Mouse (Mus musculus) G1E-ER4 (cell line): Measurements from ENCODE around the gene Ptprg. TPM values are rescaled to one million over a fixed set of nuclear protein-coding genes. Genes with fewer than 3 reads are reported as not detected.

ENCODE experiments used
- GATA1 ChIP-seq: IDR thresholded peaks from one replicate; pipeline ENCODE4 v1.8.0; 2012; ENCODE audit warnings: low read length, inconsistent platforms
- polyA plus RNA-seq: library from polyadenylated mRNA; stranded (reverse); fragments of >175 nt; gene quantifications from 2 replicates; pipeline ENCODE4 v1.2.3, GENCODE M21; 2012

The Ptprg gene
- polyA plus RNA-seq, 1 experiment: not detected

GRCm38 (mm10) chr14:12102389-12103325 is 549.3 kb downstream of the Ptprg start:
- TF ChIP-seq GATA1: no peak

GRCm38 (mm10) chr14:12104297-12105155 is 551.2 kb downstream of the Ptprg start:
- no peak for TF ChIP-seq GATA1

- no peak for TF ChIP-seq GATA1
Measured at GRCm38 (mm10) chr14:12105156-12105430, 551.8 kb downstream of the Ptprg start.

GRCm38 (mm10) chr14:12105593-12105992 is 552.3 kb downstream of the Ptprg start:
- no peak for TF ChIP-seq GATA1

DNA sequence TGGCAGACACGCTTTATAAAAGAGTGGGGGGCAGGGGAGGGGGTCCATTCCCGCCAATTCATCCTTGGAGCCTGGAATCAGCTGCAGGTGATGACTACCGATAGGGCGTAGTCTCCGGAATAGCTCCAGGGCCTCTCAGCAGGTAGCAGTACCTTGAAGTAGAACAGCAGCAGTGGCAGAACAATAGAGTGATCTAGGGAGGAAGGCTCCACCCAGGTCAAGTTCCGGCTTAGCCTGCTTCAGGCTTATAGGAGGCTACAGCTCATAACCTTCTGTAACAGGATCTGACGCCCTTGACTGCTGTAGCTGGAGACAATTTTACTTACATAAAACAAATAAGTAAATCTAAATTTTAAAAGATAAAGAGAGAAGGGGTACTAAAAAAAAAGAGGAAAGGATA is 554.1 kb downstream of the Ptprg start:
- no peak for TF ChIP-seq GATA1

DNA sequence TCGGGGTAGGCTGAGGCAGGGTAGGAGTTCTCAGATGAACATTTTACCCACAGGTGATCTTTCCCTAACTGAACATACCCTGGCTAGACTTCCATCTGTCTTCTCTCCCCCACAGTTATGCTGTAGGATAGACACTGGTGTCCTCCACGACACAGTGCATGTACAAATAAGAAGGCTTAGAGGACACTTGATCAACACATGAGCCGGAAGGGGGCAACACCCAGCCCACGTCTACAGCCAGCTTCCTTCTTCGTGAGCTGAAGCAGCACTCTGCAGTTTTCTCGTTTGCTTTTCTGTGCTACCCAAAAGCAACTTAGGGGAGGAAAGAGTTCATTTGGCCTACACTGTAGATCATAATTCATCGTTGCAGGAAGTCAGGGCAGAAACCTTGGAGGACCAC is 554.7 kb downstream of the Ptprg start:
- TF ChIP-seq GATA1: no peak

DNA sequence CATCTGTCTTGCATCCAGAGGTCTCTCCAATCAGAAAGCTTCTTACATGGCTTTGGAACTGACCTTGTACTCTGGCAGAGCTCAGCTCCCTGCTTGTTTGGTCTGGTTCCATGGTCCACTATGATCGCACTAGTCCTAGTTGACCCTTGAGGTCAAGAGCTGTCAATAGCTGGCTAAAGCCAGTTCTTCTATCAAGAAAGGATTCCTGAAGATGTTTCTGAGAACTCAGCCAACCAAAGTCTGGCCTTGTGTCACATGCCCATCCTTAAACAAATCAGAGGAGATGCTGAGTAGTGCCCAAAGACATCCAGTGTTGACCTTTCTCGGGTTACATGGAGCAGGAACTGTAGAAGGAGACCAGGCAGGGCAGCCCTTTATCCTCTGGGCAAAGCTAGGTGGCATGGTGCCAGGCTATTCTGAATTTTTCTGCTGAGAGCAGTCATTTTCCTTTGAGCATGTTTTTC is 559.2 kb downstream of the Ptprg start:
- no peak for TF ChIP-seq GATA1

DNA sequence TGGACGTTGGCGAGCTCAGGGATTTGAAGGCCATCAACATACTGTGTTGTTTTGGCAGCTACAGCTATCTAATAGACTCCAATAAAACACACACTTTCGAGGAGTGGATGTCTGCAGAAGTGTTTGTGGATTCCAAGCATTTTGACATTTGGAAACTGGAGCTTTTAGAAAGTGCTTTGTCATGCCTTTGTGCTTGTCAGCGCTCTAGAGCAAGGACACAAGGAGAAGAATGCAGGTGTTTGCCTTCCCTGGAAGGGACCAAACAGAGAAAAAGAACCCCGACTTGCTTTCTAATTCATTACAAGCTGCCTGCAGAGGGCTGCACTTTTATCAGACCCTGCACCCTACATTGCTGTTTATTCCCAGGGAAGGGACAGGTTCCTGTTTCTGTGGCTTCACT is 560.0 kb downstream of the Ptprg start:
- no peak for TF ChIP-seq GATA1

- TF ChIP-seq GATA1: no peak
Measured at GRCm38 (mm10) chr14:12114016-12114415, 560.7 kb downstream of the Ptprg start.

GRCm38 (mm10) chr14:12119260-12119659 is 565.9 kb downstream of the Ptprg start:
- no peak for TF ChIP-seq GATA1

DNA sequence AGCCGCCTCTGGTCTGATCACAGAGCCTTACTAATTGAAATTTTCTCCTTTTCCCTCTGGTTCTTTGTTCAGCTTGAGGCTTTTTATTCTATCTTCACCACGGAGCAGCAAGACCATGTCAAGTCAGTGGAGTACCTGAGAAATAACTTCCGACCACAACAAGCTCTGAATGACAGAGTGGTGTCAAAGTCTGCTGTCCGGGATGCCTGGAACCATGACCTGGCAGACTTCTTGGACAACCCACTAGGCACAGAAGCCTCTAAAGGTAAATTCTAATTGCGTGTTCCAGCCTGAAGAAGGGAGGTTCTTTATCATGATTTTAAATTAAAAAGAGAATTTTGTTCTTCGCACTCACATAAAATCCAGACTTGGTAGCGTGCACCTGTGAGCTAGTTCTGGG is 568.6 kb downstream of the Ptprg start:
- TF ChIP-seq GATA1: no peak

DNA sequence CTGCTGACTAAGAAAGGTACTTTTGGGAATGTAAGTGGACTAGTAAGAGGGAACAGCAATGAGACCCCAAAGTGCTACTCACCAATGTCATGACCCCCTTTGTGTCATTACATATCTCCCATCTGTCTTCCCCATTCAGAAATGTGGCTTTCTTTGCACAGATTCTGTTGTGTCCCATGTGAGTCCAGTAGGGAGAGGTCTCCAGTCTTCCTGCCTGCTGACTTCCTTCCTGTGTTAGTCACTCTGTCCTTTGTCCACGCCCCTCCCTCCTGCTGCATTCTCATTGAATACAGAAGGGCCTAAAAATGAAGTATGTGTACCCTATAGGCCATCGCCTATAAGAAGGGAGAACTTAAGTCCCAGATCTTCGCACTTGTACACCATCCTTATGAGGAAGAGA is 571.4 kb downstream of the Ptprg start:
- TF ChIP-seq GATA1: no peak

DNA sequence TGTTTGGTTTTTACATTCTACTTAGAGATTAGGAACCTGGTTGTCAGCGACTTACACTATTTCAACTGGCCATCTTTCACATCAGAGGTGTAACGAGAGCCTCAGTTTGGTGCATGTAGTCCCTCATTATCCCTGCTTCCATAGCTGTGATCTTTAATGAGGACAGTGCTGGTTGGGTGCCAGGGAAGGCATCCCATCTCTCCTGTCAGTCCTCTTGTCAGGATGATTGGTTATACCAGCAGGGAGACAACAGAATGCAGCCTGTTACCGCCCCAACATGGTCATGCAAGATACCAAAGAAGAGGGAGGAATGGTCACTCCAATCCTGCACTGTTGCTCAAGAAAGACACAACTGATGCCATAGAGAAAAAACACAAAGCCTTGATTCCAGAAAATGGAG is 574.6 kb downstream of the Ptprg start:
- TF ChIP-seq GATA1: no peak

- no peak for TF ChIP-seq GATA1
Measured at GRCm38 (mm10) chr14:12132046-12132615, 578.8 kb downstream of the Ptprg start.

- TF ChIP-seq GATA1: no peak
Measured at GRCm38 (mm10) chr14:12133163-12133562, 579.8 kb downstream of the Ptprg start.

DNA sequence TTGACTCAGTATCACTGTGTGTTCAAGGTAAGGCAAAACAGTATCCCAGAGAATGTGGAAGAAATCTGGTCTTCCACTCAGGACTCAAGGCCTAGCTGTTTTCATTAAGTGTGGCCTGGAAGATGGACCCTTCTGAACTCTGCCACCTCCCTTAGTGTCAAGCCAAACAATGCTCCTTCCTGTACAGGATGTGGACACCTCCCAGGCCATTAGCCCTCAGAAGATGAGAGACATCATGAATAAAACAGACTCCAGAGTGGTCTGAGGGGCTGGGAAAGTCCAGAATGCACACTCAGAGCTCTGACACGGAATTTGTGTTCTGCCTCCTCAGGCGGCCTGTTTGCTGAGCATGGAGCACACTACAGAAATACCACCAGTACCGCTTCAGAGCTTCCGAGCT is 581.2 kb downstream of the Ptprg start:
- no peak for TF ChIP-seq GATA1
